ENCODE assay signal across 23 mouse cellular contexts in the genomic region with DNA sequence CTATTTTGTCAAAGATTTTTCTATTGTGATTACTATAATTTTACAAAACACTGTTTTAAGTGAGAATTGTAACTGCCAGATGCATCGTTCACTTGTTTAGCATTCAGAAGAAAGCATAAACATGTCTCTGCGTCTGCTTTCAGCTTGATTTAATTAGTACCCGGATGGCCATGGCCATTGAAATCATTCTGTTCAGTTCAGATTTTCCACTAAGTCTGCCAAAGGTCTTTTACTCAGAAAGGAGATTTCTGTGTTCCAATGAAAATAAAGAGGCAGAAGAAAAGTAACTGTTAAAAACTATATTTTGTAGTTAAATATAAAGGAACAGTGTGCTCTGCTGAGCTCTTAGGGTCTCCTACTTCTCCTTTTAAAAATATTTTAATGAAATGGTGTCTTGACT.
"Had no signal": no experiment of that assay in that cellular context is flagged by ENCODE, and none has a peak within 500 bp of the region (broad histone marks: within the 10 kb centered on the region; RNA-seq: fewer than 3 reads in every experiment).

No protein-coding gene starts in this region.

- H3K4me1 ChIP-seq: limb, embryonic 13.5 days; lung, embryonic 15.5 days; megakaryocyte, embryonic 14.5 days; midbrain, embryonic 10.5 days; midbrain, embryonic 13.5 days; neural tube, embryonic 13.5 days; stomach, embryonic 15.5 days had no signal

- H3K27me3 ChIP-seq: limb, embryonic 13.5 days; lung, embryonic 15.5 days; megakaryocyte, embryonic 14.5 days; midbrain, embryonic 13.5 days; neural tube, embryonic 13.5 days; stomach, embryonic 15.5 days had no signal

- H3K4me3 ChIP-seq: left cerebral cortex, adult 2 months; limb, embryonic 13.5 days; lung, embryonic 15.5 days; megakaryocyte, embryonic 14.5 days; midbrain, embryonic 10.5 days; midbrain, embryonic 13.5 days; myocyte; neural tube, embryonic 13.5 days; stomach, embryonic 15.5 days had no signal

- ATAC-seq: liver, postnatal 0 days; midbrain, embryonic 13.5 days; midbrain, embryonic 16.5 days had no signal

- H3K9me3 ChIP-seq: limb, embryonic 13.5 days; lung, embryonic 15.5 days; midbrain, embryonic 10.5 days; midbrain, embryonic 13.5 days; neural tube, embryonic 13.5 days; stomach, embryonic 15.5 days had no signal

- H3K9ac ChIP-seq: limb, embryonic 13.5 days; liver, embryonic 14.5 days; liver, postnatal 0 days; lung, embryonic 15.5 days; midbrain, embryonic 13.5 days; neural tube, embryonic 13.5 days; stomach, embryonic 15.5 days had no signal

- H3K36me3 ChIP-seq: limb, embryonic 13.5 days; lung, embryonic 15.5 days; midbrain, embryonic 10.5 days; midbrain, embryonic 13.5 days; neural tube, embryonic 13.5 days; stomach, embryonic 15.5 days had no signal

- DNase-seq: kidney, adult 9 months; kidney, postnatal 36 days; layer of hippocampus, postnatal 36 days; left cerebral cortex, postnatal 4 days; liver, postnatal 0 days; lung, postnatal 10 days; lung, postnatal 36 days; retina, postnatal 1 day; right cerebral cortex, postnatal 25 days; spleen, adult 18-20 months; thymus, postnatal 25 days had no signal

- H3K27ac ChIP-seq: left cerebral cortex, adult 2 months; limb, embryonic 13.5 days; liver, embryonic 14.5 days; lung, embryonic 15.5 days; midbrain, embryonic 10.5 days; midbrain, embryonic 13.5 days; neural tube, embryonic 13.5 days; stomach, embryonic 15.5 days had no signal

- H3K4me2 ChIP-seq: limb, embryonic 13.5 days; liver, embryonic 11.5 days; lung, embryonic 15.5 days; midbrain, embryonic 13.5 days; neural tube, embryonic 13.5 days; stomach, embryonic 15.5 days had no signal
